Mouse (Mus musculus): Measurements from ENCODE around the gene Naa16.
A peak's percentile ranks its signal among the peaks of the same experiment; 100 is the strongest.

Gene Naa16

DNA sequence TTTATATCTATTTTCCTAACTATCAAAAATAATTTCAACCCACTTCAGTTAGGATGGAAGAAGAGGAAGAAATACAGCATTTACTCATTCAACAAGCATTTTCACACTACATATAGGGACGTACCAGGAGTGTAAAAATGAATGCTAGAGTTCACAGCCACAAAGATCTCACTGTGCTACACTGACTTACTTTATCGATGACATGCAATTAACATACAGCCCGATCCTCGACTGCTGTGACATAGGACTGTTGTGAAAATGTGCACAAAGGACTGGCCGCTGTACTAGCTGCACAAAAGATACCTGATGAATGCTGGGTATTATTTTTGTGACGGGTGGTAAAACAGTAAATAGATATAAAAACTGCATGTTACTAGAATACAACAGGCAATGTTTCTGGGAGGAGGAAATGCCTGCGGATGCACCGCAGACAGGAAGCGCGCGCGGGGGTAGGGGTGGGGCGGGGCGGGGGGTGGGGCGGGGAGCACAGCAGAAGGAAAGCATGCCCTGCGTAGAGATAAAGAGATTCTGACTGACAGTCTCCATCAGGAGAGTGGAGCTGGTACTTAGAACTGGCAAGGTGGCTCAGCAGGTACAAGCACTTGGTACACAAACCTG, 59.5 kb downstream of the Naa16 start:
- DNase-seq (ENCODE audit: low spot score in 2 of 2): no peak

- no peak for DNase-seq (ENCODE audit: low spot score in 2 of 2)
Measured at GRCm38 (mm10) chr14:79327033-79327432, 63.5 kb downstream of the Naa16 start.

- DNase-seq (ENCODE audit: low spot score in 2 of 2): no peak
Measured at GRCm38 (mm10) chr14:79324112-79324840, 66.3 kb downstream of the Naa16 start.

GRCm38 (mm10) chr14:79321881-79322280, 68.7 kb downstream of the Naa16 start:
- no peak for DNase-seq (ENCODE audit: low spot score in 2 of 2)

GRCm38 (mm10) chr14:79321152-79321551, 69.4 kb downstream of the Naa16 start:
- no peak for DNase-seq (ENCODE audit: low spot score in 2 of 2)

DNA sequence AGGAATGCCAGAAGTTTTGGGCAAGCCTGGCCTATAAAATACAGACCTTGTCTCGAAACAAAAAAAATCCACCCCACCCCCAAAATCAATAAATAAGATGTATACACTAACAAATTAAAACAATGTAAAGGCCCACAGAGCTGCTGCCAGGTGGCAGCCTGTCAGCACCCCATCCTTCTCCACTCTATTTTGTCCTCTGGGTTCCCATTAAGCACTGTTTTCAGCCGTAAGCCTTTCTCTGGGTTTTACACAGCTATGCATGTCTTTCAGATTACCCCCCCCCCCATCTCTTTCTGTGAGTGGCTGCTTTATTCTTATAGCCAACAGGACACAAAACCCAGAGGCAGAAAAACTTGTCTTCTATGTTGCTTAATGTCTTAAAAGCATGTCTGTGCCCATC, 73.0 kb downstream of the Naa16 start:
- no peak for DNase-seq (ENCODE audit: low spot score in 2 of 2)

DNA sequence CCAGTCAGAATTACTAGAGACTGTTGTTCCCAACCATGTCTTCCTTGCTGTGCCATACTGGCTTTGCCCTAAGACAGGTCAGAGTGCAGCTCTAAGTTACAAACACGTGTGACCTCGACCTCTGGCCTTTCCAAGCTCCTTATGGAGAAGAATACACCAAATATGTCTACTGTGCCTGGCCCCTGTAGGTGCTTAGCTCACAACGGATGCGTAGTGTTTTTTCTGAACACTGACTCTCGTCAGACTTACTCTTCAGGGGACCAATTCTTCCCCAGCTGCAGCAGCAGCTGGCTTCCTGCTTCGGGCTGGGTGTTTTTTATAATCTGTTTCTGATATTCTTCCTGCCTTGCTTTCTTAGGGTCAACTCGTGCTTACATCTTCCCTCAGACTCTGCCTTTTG, 74.7 kb downstream of the Naa16 start:
- DNase-seq (ENCODE audit: low spot score in 2 of 2): no peak

GRCm38 (mm10) chr14:79314245-79315010, 76.2 kb downstream of the Naa16 start:
- DNase-seq (ENCODE audit: low spot score in 2 of 2): no peak

GRCm38 (mm10) chr14:79313439-79314175, 77.0 kb downstream of the Naa16 start:
- DNase-seq (ENCODE audit: low spot score in 2 of 2): no peak

GRCm38 (mm10) chr14:79312719-79313118, 77.9 kb downstream of the Naa16 start:
- DNase-seq (ENCODE audit: low spot score in 2 of 2): no peak

DNA sequence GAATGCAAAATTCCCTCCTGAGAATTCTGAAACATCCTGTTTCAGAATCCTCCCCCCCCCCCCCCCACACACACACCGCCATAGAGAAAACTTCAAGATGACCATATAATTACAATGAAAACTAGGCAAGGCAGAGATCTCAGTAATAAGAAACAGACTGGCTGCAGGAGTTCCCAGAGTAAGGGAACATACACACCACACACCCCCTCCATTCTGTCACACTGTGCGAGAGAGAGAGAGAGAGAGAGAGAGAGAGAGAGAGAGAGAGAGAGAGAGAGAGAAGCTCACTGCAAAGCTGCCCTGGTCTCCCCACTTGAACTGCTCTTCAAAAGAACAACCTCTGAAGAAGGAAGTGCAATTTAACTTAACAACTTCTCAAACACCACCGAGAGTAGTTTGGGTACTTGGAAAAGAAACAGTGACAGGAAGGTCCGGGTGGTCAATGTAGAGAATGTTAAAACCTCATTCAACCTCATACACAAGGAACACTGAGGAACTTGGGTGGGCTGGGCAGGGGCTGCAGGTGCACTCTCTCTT, 78.6 kb downstream of the Naa16 start:
- DNase-seq (ENCODE audit: low spot score in 2 of 2): no peak

- DNase-seq (ENCODE audit: low spot score in 2 of 2): no peak
Measured at GRCm38 (mm10) chr14:79309115-79309514, 81.5 kb downstream of the Naa16 start.

DNA sequence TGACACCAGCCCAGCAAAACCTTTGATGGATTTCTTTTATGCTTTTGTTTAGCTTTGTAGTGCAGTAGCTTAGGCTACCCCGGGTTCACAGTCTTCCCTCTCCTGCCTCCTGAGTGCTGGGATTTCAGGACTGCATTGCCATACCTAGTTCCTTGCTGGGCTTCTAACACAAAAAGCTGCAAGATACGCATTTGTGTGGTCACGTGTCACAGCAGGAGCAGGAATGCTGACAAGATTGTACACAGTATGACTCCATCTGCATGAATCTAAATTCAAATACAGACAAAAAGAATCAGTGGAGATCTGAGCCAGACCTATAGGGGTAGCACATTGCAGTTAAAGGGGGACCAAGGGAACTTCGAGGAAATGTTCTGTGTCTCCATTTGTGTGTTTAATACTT, 82.2 kb downstream of the Naa16 start:
- DNase-seq (ENCODE audit: low spot score in 2 of 2): no peak

DNA sequence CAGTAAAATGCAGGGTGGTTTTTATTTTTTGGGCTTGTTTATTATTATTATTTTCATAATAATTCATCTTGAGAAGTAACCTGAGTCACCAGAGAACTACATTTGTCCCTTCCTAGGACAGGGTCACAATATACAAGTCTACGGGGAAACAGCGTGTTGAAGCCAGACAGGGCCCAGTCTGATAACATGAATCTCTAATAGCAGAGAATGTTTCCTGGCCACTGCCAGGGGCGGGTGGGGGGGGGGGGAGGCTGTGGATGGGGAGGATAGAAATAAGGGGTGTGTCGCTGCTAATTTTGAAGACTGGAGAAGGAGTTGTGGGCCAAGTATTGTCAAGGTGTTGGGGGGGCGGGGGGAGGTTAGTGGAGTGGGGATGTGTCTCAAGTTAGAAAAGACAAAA, 82.7 kb downstream of the Naa16 start:
- no peak for DNase-seq (ENCODE audit: low spot score in 2 of 2)

- no peak for DNase-seq (ENCODE audit: low spot score in 2 of 2)
Measured at GRCm38 (mm10) chr14:79307138-79307537, 83.4 kb downstream of the Naa16 start.

- no peak for DNase-seq (ENCODE audit: low spot score in 2 of 2)
Measured at GRCm38 (mm10) chr14:79304873-79305464, 85.6 kb downstream of the Naa16 start.

DNA sequence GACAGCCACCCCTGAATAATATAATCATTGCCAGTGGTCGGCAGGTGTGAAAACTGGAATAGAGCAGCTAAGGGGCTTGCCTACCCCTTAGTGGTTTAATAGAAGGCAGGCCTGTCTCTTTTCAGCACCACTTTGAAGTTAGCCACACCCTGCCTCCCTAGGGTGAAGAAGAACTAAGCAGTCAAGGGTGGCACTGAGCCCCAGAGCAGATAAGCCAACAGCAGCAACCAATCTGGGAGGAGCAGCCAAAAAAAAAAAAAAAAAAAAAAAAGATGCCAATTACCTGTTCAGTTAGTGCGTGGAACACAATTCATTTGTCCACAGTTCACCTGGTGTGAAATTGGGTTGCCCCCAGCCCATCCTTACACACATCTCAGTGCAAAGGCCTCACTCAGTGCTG, 87.4 kb downstream of the Naa16 start:
- no peak for DNase-seq (ENCODE audit: low spot score in 2 of 2)

- peak; percentile 87 to 89 for DNase-seq (ENCODE audit: low spot score in 2 of 2)
Measured at GRCm38 (mm10) chr14:79301466-79301875, 89.1 kb downstream of the Naa16 start, which contains the start of gene Rgcc. Rgcc (minus strand) TSS chr14:79301645.

DNA sequence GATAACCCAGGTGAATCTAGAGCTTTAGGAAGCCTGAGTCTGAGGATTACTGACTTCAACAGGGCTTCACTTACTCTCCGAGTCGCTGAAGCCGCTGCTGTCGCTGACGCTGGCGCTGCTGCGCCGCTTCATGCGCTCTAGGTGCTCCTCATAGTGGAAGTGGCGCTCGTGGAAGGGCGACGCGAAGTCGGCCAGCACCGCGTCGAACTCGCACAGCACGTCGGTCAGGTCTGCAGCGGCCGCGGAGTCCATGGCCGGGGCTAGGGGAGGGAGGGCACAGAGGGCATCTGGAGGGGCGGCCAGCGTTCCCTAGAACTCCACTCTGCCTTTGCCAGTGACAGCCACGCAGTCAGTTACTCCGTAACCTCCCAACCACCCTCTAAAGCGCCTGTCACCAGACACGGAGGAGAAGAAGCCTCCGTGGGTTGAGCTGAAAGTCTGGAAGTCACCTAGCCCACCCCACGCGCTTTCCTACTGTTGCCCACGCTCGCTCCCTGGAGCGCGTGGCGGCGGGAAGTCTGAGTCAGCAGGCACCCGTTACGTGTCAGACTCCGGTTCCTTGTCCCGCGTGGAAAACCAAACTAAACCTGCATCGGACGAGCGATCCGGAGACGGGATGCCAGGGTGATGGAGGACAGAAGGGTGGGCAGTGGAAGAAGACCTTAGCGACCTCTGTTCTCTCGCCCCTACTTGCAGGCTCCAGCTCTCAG, 89.8 kb downstream of the Naa16 start:
- DNase-seq (ENCODE audit: low spot score in 2 of 2): peak; percentile 39 to 53

- DNase-seq (ENCODE audit: low spot score in 2 of 2): peak in 1 of 2 experiments; percentile 40
Measured at GRCm38 (mm10) chr14:79299796-79300195, 90.8 kb downstream of the Naa16 start.

DNA sequence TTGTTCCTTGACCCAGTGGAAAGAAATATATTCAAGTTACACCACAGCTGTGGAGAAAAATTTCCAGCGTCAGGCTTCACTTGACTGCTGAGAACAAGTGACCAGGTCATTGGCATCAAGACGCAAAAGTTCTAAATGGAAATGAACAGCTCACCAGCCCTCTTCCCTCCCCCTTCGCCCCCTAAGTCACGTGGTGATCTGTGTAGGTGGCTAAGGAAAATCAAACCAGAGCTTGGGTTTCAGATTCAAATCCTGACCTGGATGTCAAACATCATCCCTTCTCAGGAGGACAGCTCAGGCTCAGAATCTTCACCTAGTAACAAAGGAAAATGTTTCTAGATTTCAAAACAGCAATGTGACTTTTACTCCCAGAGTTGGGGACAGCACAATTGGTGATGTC, 91.3 kb downstream of the Naa16 start:
- DNase-seq (ENCODE audit: low spot score in 2 of 2): no peak
